Mouse (Mus musculus): Measurements from ENCODE around the gene Alox15. TPM values are rescaled to one million over a fixed set of nuclear protein-coding genes. Genes with fewer than 3 reads are reported as not detected.
"Not testable (repeated sequence)": the region's sequence is repeated elsewhere in the genome, so short reads cannot be mapped to it uniquely, and the experiment has no call there.

Gene Alox15
- polyA plus RNA-seq, 1 experiment from 2014 or later, result 0.11 TPM

DNA sequence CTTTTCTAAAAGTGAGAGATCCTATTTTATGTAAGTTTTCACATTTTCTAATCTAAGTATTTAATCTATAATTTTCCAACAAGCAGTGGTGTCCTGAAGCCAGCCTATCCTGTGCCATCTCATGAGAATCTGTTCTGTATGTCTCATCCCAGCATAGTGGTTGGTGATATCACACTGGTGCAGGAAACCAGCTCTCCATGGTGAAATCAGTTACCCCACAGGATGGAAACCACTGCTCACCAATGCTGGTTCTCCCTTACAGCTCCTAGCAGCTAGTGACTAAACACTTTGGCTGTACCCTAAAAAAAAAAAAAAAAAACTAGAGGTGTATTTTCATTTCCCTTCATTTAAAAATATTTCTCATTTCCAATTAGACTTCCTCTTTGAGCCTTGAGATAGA lies 20.6 kb upstream of the Alox15 start:
- no peaks in the 10 kb centered on the region for H3K36me3 ChIP-seq (replicated peaks; ENCODE audit: control insufficient read depth, insufficient read depth)
- H3K9me3 ChIP-seq (ENCODE audit: control insufficient read depth, low read length), result no peaks in the 10 kb centered on the region
- no peak overlapping the region for H3K4me3 ChIP-seq (replicated peaks; ENCODE audit: low read length)
- H3K27ac ChIP-seq, result no peak overlapping the region
- no peak overlapping the region for H3K9ac ChIP-seq
- no peak overlapping the region for H3K4me2 ChIP-seq (replicated peaks)
- DNase-seq (ENCODE audit: low spot score) (no peak), ATAC-seq (ENCODE audit: low FRiP score) (no peak)
- H3K4me1 ChIP-seq (replicated peaks; ENCODE audit: control insufficient read depth, insufficient read depth, low read length), result no peaks in the 10 kb centered on the region
- H3K27me3 ChIP-seq (ENCODE audit: control insufficient read depth, insufficient read depth, low read length), result no peaks in the 10 kb centered on the region

GRCm38 (mm10) chr11:70368626-70369025 lies 16.8 kb upstream of the Alox15 start:
- not testable (repeated sequence) for DNase-seq (ENCODE audit: low spot score); H3K27ac ChIP-seq; H3K36me3 ChIP-seq (replicated peaks; ENCODE audit: control insufficient read depth, insufficient read depth); H3K4me3 ChIP-seq (replicated peaks; ENCODE audit: low read length); H3K9ac ChIP-seq; H3K4me1 ChIP-seq (replicated peaks; ENCODE audit: control insufficient read depth, insufficient read depth, low read length); H3K9me3 ChIP-seq (ENCODE audit: control insufficient read depth, low read length); H3K4me2 ChIP-seq (replicated peaks); H3K27me3 ChIP-seq (ENCODE audit: control insufficient read depth, insufficient read depth, low read length); ATAC-seq (ENCODE audit: low FRiP score)
- WGBS, result 79% methylated on average over 2 of the region's 2 CpGs

GRCm38 (mm10) chr11:70367701-70368100 lies 15.9 kb upstream of the Alox15 start:
- H3K9me3 ChIP-seq (ENCODE audit: control insufficient read depth, low read length); H3K27me3 ChIP-seq (ENCODE audit: control insufficient read depth, insufficient read depth, low read length); ATAC-seq (ENCODE audit: low FRiP score); DNase-seq (ENCODE audit: low spot score); H3K36me3 ChIP-seq (replicated peaks; ENCODE audit: control insufficient read depth, insufficient read depth); H3K4me3 ChIP-seq (replicated peaks; ENCODE audit: low read length); H3K27ac ChIP-seq; H3K9ac ChIP-seq; H3K4me1 ChIP-seq (replicated peaks; ENCODE audit: control insufficient read depth, insufficient read depth, low read length); H3K4me2 ChIP-seq (replicated peaks): not testable (repeated sequence)
- 91% methylated on average over 6 of the region's 6 CpGs for WGBS

DNA sequence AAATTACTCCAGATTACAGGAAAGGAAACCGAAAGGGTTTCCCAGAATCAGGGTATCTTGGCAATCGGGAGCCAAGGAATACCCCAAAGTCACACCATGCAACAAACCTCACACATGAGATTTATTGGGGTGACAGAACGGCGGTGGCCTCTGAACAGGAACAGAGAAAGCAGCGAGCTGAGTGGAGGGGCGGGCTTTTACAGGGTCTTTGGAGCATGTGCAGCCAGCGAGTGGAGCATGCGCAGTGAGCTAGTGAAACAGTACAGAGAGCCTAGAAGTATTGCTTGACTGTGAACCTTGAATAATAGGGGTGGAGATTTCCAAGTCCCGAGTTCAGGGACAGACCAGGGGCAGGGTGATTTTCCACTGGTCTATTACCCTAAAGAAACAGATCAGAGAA lies 3.2 kb downstream of the Alox15 start:
- ATAC-seq (ENCODE audit: low FRiP score), result no peak
- Histone ChIP-seq H3K9me3 (ENCODE audit: control insufficient read depth, low read length) (no peaks in the 10 kb centered on the region), H3K27me3 (ENCODE audit: control insufficient read depth, insufficient read depth, low read length) (peaks cover 37% of the 10 kb centered on the region), H3K4me1 (replicated peaks; ENCODE audit: control insufficient read depth, insufficient read depth, low read length) (0 out of 2 replicates have a peak, but pooled peaks cover 7% of the 10 kb centered on the region), H3K36me3 (replicated peaks; ENCODE audit: control insufficient read depth, insufficient read depth) (no peaks in the 10 kb centered on the region), H3K9ac (no peak overlapping the region), H3K27ac (no peak overlapping the region), H3K4me2 (replicated peaks) (no peak overlapping the region), H3K4me3 (replicated peaks; ENCODE audit: low read length) (no peak overlapping the region)
- no peak for DNase-seq (ENCODE audit: low spot score)
- 87% methylated on average over 9 of the region's 9 CpGs for WGBS

DNA sequence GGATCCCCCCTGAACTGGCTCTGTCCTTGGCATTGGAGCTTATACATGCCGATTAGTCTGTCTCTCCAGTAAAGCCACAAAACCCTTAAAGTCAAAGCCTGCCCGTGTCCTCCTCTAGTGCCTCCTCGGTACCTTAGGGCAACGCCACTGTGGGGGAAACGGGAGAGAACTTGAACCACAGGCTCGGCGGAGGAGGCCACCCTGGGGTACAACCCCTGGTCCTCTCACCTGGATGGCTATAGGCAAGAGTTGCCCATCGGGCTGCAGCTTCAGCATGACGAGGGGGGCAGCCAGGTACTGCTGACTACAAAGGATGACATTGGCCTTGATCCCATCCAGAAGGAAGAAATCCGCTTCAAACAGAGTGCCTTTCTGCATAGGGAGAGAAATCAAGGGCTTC lies 4.0 kb downstream of the Alox15 start:
- no peak for DNase-seq (ENCODE audit: low spot score)
- H3K27ac ChIP-seq, result no peak overlapping the region
- no peak overlapping the region for H3K4me2 ChIP-seq (replicated peaks)
- no peaks in the 10 kb centered on the region for H3K36me3 ChIP-seq (replicated peaks; ENCODE audit: control insufficient read depth, insufficient read depth)
- H3K27me3 ChIP-seq (ENCODE audit: control insufficient read depth, insufficient read depth, low read length), result peaks cover 30% of the 10 kb centered on the region
- WGBS, result 88% methylated on average over 10 of the region's 10 CpGs
- H3K9ac ChIP-seq, result no peak overlapping the region
- H3K4me1 ChIP-seq (replicated peaks; ENCODE audit: control insufficient read depth, insufficient read depth, low read length), result 0 out of 2 replicates have a peak, but pooled peaks cover 7% of the 10 kb centered on the region
- no peaks in the 10 kb centered on the region for H3K9me3 ChIP-seq (ENCODE audit: control insufficient read depth, low read length)
- H3K4me3 ChIP-seq (replicated peaks; ENCODE audit: low read length), result no peak overlapping the region
- no peak for ATAC-seq (ENCODE audit: low FRiP score)

GRCm38 (mm10) chr11:70345546-70345945 lies 6.3 kb downstream of the Alox15 start:
- Histone ChIP-seq H3K4me1 (replicated peaks; ENCODE audit: control insufficient read depth, insufficient read depth, low read length) (no peaks in the 10 kb centered on the region), H3K4me3 (replicated peaks; ENCODE audit: low read length) (no peak overlapping the region), H3K27me3 (ENCODE audit: control insufficient read depth, insufficient read depth, low read length) (peaks cover 8% of the 10 kb centered on the region; the same call in 1 of the 2 replicates), H3K9ac (no peak overlapping the region), H3K27ac (no peak overlapping the region), H3K36me3 (replicated peaks; ENCODE audit: control insufficient read depth, insufficient read depth) (no peaks in the 10 kb centered on the region), H3K9me3 (ENCODE audit: control insufficient read depth, low read length) (no peaks in the 10 kb centered on the region), H3K4me2 (replicated peaks) (no peak overlapping the region)
- DNase-seq (ENCODE audit: low spot score) (no peak), ATAC-seq (ENCODE audit: low FRiP score) (no peak)
- WGBS, result 93% methylated on average over 8 of the region's 8 CpGs

GRCm38 (mm10) chr11:70345061-70345460 lies 6.8 kb downstream of the Alox15 start:
- Histone ChIP-seq H3K9ac (no peak overlapping the region), H3K4me3 (replicated peaks; ENCODE audit: low read length) (no peak overlapping the region), H3K27ac (no peak overlapping the region), H3K4me2 (replicated peaks) (no peak overlapping the region), H3K27me3 (ENCODE audit: control insufficient read depth, insufficient read depth, low read length) (peaks cover 4% of the 10 kb centered on the region; the same call in 1 of the 2 replicates), H3K4me1 (replicated peaks; ENCODE audit: control insufficient read depth, insufficient read depth, low read length) (no peaks in the 10 kb centered on the region), H3K36me3 (replicated peaks; ENCODE audit: control insufficient read depth, insufficient read depth) (no peaks in the 10 kb centered on the region), H3K9me3 (ENCODE audit: control insufficient read depth, low read length) (no peaks in the 10 kb centered on the region)
- 88% methylated on average over 10 of the region's 10 CpGs for WGBS
- ATAC-seq (ENCODE audit: low FRiP score) (no peak), DNase-seq (ENCODE audit: low spot score) (no peak)

- no peaks in the 10 kb centered on the region for H3K27me3 ChIP-seq (ENCODE audit: control insufficient read depth, insufficient read depth, low read length)
- no peaks in the 10 kb centered on the region for H3K4me1 ChIP-seq (replicated peaks; ENCODE audit: control insufficient read depth, insufficient read depth, low read length)
- H3K27ac ChIP-seq, result no peak overlapping the region
- 38% methylated on average over 7 of the region's 7 CpGs for WGBS
- ATAC-seq (ENCODE audit: low FRiP score), result no peak
- no peak overlapping the region for H3K4me2 ChIP-seq (replicated peaks)
- H3K36me3 ChIP-seq (replicated peaks; ENCODE audit: control insufficient read depth, insufficient read depth), result no peaks in the 10 kb centered on the region
- no peak overlapping the region for H3K9ac ChIP-seq
- H3K9me3 ChIP-seq (ENCODE audit: control insufficient read depth, low read length), result no peaks in the 10 kb centered on the region
- no peak for DNase-seq (ENCODE audit: low spot score)
- H3K4me3 ChIP-seq (replicated peaks; ENCODE audit: low read length), result no peak overlapping the region
Measured at GRCm38 (mm10) chr11:70339481-70339880, 12.3 kb downstream of the Alox15 start.

DNA sequence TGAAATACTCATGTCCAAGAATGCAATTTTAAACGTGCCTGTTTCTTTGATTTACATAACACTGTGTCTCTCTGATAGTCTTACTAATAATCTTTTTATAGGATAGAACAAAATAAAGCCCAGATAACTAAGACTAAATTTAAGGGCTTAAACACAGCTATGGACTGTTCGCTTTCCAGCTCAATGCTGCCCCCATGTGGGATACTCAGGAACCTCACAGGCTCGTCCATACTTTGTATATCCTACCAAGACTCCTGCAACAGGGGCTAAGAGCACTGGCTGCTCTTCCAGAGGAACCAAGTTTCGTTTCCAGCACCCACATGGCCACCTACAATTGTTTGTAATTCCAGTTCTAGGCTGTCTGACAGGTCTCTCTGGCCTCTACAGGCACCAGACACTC lies 17.4 kb downstream of the Alox15 start:
- H3K27me3 ChIP-seq (ENCODE audit: control insufficient read depth, insufficient read depth, low read length), result no peaks in the 10 kb centered on the region
- no peak overlapping the region for H3K4me3 ChIP-seq (replicated peaks; ENCODE audit: low read length)
- H3K4me1 ChIP-seq (replicated peaks; ENCODE audit: control insufficient read depth, insufficient read depth, low read length), result no peaks in the 10 kb centered on the region
- DNase-seq (ENCODE audit: low spot score) (peak; percentile 84), ATAC-seq (ENCODE audit: low FRiP score) (peak; percentile 40; the same call in 1 of the 2 replicates)
- H3K4me2 ChIP-seq (replicated peaks), result no peak overlapping the region
- H3K27ac ChIP-seq, result no peak overlapping the region
- no peaks in the 10 kb centered on the region for H3K36me3 ChIP-seq (replicated peaks; ENCODE audit: control insufficient read depth, insufficient read depth)
- H3K9me3 ChIP-seq (ENCODE audit: control insufficient read depth, low read length), result no peaks in the 10 kb centered on the region
- no peak overlapping the region for H3K9ac ChIP-seq
- 31% methylated on average over 4 of the region's 4 CpGs for WGBS

- H3K36me3 ChIP-seq (replicated peaks; ENCODE audit: control insufficient read depth, insufficient read depth), result no peaks in the 10 kb centered on the region
- DNase-seq (ENCODE audit: low spot score) (no peak), ATAC-seq (ENCODE audit: low FRiP score) (no peak)
- H3K9ac ChIP-seq, result no peak overlapping the region
- H3K4me2 ChIP-seq (replicated peaks), result no peak overlapping the region
- H3K4me1 ChIP-seq (replicated peaks; ENCODE audit: control insufficient read depth, insufficient read depth, low read length), result no peaks in the 10 kb centered on the region
- no peak overlapping the region for H3K4me3 ChIP-seq (replicated peaks; ENCODE audit: low read length)
- no peaks in the 10 kb centered on the region for H3K9me3 ChIP-seq (ENCODE audit: control insufficient read depth, low read length)
- WGBS, result 88% methylated on average over 8 of the region's 8 CpGs
- H3K27me3 ChIP-seq (ENCODE audit: control insufficient read depth, insufficient read depth, low read length), result peaks cover 27% of the 10 kb centered on the region
- H3K27ac ChIP-seq, result no peak overlapping the region
Measured at GRCm38 (mm10) chr11:70324726-70325125, 27.1 kb downstream of the Alox15 start.
